Mouse (Mus musculus) A20 (cell line): ENCODE data around the gene Cd38.

Source experiments
- DNase-seq: peaks from one replicate; pipeline ENCODE4 v3.0.0-alpha.2; 2011; ENCODE audit warnings: low read depth, low spot score

The Cd38 gene

GRCm38 (mm10) chr5:43933269-43933668 is 64.9 kb downstream of the Cd38 start:
- no peak for DNase-seq

DNA sequence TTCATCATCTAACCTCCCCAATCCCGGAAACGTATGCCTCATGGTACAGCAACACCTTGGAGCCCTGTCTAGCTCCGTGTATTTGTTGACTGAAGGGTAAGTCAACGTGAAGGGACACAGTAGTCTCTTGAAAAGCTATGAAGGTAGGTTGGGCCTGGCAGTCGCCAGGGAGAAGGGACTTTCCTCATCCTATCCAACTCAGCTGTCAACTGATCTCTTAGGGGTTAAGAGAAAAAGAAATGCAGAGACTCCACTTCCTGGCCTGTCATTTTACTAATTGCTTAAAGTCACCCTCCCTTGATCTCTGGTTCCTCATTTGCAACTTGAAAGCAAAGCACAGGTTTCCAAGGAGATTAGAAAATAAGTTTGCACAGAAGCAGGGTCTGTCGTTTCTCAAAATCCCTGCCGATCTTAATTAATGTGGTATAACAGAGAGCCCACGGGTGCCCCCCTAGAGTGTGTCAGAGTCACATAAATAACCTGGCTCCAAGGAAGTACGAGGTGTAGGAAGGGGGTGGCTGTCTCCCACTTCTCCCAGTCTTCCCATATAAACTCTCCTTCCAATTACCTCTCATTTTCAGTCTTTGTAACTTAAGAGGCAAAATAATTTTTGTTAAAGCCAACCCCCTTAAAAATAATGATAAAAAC is 79.1 kb downstream of the Cd38 start:
- DNase-seq: peak; percentile 86

GRCm38 (mm10) chr5:43948111-43948743 is 79.9 kb downstream of the Cd38 start:
- DNase-seq: peak; percentile 97

- DNase-seq: no peak
Observed at GRCm38 (mm10) chr5:43948748-43949275, 80.5 kb downstream of the Cd38 start.

DNA sequence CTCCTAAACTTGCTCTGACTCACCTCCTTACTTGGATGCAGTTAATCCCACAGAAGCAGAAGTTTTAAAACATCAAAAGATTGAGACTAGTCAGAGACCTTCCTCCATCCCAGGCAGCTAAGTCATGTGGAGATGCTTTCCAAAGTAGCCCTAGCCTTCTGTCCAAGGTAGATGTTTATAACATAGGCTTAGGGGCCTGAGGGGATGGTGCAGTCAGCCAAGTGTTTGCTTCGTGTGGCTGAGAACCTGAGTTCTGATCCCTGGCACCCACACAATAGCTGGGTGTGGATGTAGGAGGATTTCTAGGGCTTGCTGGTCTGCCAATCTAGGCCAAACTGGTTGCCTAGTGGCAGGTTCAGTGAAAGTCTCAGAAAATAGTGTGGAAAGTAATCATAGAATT is 84.9 kb downstream of the Cd38 start:
- no peak for DNase-seq

DNA sequence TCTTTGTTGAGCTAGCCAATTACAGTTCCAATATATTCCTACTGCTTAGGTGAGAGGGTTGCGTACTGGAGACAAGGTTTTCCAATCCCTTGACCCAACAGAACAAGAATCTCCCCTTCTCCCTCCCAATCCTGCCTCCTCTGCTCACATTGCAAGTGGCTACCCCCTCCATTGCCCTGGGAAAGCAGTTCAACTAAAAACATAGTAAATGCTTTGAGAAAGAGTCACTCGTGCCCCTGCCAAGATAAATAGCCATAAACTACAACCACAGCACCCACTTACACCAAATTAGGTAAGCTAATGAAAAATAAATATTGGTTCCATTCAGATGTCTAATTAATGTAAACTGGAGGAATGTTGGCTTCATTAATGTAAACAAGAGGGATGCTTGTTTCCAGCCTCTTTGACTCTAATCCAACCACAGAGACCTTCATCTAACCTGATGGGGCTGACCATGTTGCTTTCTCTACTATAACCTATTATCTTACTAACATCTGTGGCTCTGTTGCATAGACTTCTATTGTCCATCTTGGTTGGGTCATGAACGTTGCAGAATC is 91.6 kb downstream of the Cd38 start:
- DNase-seq: no peak

GRCm38 (mm10) chr5:43961056-43961455 is 92.7 kb downstream of the Cd38 start:
- no peak for DNase-seq
